Mouse (Mus musculus) kidney, embryonic 15.5 days (tissue): ENCODE data around the gene Fhit. TPM values are rescaled to one million over a fixed set of nuclear protein-coding genes. Genes with fewer than 3 reads are reported as not detected.
"Not testable (repeated sequence)": the region's sequence is repeated elsewhere in the genome, so short reads cannot be mapped to it uniquely, and the experiment has no call there.

ENCODE experiments used
- ATAC-seq: fragments of 200-750 bp; cut with Nextera tagmentation; replicated peaks from 2 replicates; pipeline ENCODE4 v1.8.0; 2017; ENCODE audit warnings: moderate TSS enrichment; ENCODE audit not compliant: low FRiP score
- H3K27ac ChIP-seq: fragments of 300-500 bp; sonication (generic); 2 replicates; pipeline ENCODE4 v1.5.1; 2015; ENCODE audit warnings: mild to moderate bottlenecking, inconsistent platforms
- H3K27me3 ChIP-seq: fragments of 300-500 bp; sonication (generic); 2 replicates; pipeline ENCODE4 v1.6.1; 2015; ENCODE audit warnings: inconsistent platforms
- H3K36me3 ChIP-seq: fragments of 300-500 bp; sonication (generic); 2 replicates; pipeline ENCODE4 v1.6.1; 2015; ENCODE audit warnings: inconsistent platforms
- H3K4me1 ChIP-seq: fragments of 300-500 bp; sonication (generic); 2 replicates; pipeline ENCODE4 v1.6.1; 2015; ENCODE audit warnings: inconsistent platforms
- H3K4me2 ChIP-seq: fragments of 300-500 bp; sonication (generic); 2 replicates; pipeline ENCODE4 v1.6.1; 2015; ENCODE audit warnings: moderate library complexity, mild to moderate bottlenecking, inconsistent platforms
- H3K4me3 ChIP-seq: fragments of 300-500 bp; sonication (generic); replicated peaks from 2 replicates; pipeline ENCODE4 v1.5.1; 2015; ENCODE audit warnings: mild to moderate bottlenecking, inconsistent platforms
- H3K9ac ChIP-seq: fragments of 300-500 bp; sonication (generic); 2 replicates; pipeline ENCODE4 v1.6.1; 2015; ENCODE audit warnings: mild to moderate bottlenecking, inconsistent platforms
- H3K9me3 ChIP-seq: fragments of 300-500 bp; sonication (generic); replicated peaks from 2 replicates; pipeline ENCODE4 v1.6.1; 2016; ENCODE audit warnings: inconsistent platforms
- WGBS: fragments of 180-500 bp; shearing (Covaris S2); methylation state at CpG from one replicate; pipeline ENCODE4 v1.1.7; 2015; ENCODE audit warnings: mixed read lengths; 5-methylcytosine and 5-hydroxymethylcytosine counted together
- polyA plus RNA-seq: library from polyadenylated mRNA; unstranded; fragments of >200 nt; fragmentation: Nextera tagmentation; extraction: Ambion mirVana; gene quantifications from 2 replicates; pipeline ENCODE4 v1.2.1, GENCODE M21; 2015

The Fhit gene
- polyA plus RNA-seq, 1 experiment from 2014 or later: 5.1 TPM

DNA sequence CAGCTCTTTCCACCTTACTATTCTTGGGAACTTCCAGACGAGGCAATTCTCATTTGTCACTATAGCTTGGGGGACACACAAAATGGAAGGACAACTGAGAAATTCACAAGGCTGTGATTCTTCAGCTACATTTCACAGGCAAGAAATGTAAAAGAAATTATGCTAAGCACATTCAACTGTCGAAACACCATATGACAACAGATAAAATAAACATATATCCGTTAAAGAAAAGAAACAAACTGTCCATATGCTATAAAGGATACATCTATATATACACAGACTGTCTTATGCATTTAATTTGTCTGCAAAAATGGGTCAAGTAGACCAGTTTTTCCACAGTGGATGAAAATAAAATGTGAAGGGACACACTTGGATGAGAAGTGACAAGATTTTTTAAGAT, 76.2 kb downstream of the Fhit start:
- Histone ChIP-seq H3K4me1 (0 out of 2 replicates have a peak, but pooled peaks cover 3% of the 10 kb centered on the region), H3K9me3 (no peaks in the 10 kb centered on the region), H3K36me3 (no peaks in the 10 kb centered on the region), H3K4me2 (no peak overlapping the region), H3K4me3 (no peak overlapping the region), H3K27me3 (no peaks in the 10 kb centered on the region), H3K9ac (no peak overlapping the region), H3K27ac (no peak overlapping the region)
- WGBS: 88% methylated on average over 3 of the region's 3 CpGs
- ATAC-seq: no peak

- Histone ChIP-seq H3K4me2 (no peak overlapping the region), H3K9ac (no peak overlapping the region), H3K27me3 (no peaks in the 10 kb centered on the region), H3K27ac (no peak overlapping the region), H3K36me3 (no peaks in the 10 kb centered on the region), H3K4me3 (no peak overlapping the region), H3K4me1 (0 out of 2 replicates have a peak, but pooled peaks cover 3% of the 10 kb centered on the region), H3K9me3 (no peaks in the 10 kb centered on the region)
- ATAC-seq: no peak
- 46% methylated on average over 3 of the region's 3 CpGs for WGBS
Measured at GRCm38 (mm10) chr14:11083946-11084345, 77.9 kb downstream of the Fhit start.

- Histone ChIP-seq H3K9ac (no peak overlapping the region), H3K27ac (no peak overlapping the region), H3K4me1 (0 out of 2 replicates have a peak, but pooled peaks cover 3% of the 10 kb centered on the region), H3K9me3 (no peaks in the 10 kb centered on the region), H3K4me3 (no peak overlapping the region), H3K4me2 (no peak overlapping the region), H3K36me3 (no peaks in the 10 kb centered on the region), H3K27me3 (no peaks in the 10 kb centered on the region)
- no peak for ATAC-seq
- WGBS: 44% methylated on average over 5 of the region's 5 CpGs
Measured at GRCm38 (mm10) chr14:11083462-11083861, 78.4 kb downstream of the Fhit start.

- ATAC-seq: peak; percentile 71
- WGBS: 55% methylated on average over 2 of the region's 2 CpGs
- Histone ChIP-seq H3K4me1 (no peaks in the 10 kb centered on the region), H3K9me3 (no peaks in the 10 kb centered on the region), H3K36me3 (no peaks in the 10 kb centered on the region), H3K27ac (no peak overlapping the region), H3K9ac (no peak overlapping the region), H3K27me3 (no peaks in the 10 kb centered on the region), H3K4me3 (no peak overlapping the region), H3K4me2 (no peak overlapping the region)
Measured at GRCm38 (mm10) chr14:11063594-11063993, 98.2 kb downstream of the Fhit start.

- H3K4me1 ChIP-seq: no peaks in the 10 kb centered on the region
- H3K9me3 ChIP-seq: no peaks in the 10 kb centered on the region
- no peaks in the 10 kb centered on the region for H3K36me3 ChIP-seq
- ATAC-seq: no peak
- no peaks in the 10 kb centered on the region for H3K27me3 ChIP-seq
- H3K4me2 ChIP-seq: no peak overlapping the region
- no peak overlapping the region for H3K9ac ChIP-seq
- no peak overlapping the region for H3K4me3 ChIP-seq
- no peak overlapping the region for H3K27ac ChIP-seq
Measured at GRCm38 (mm10) chr14:11060221-11060620, 101.6 kb downstream of the Fhit start.

DNA sequence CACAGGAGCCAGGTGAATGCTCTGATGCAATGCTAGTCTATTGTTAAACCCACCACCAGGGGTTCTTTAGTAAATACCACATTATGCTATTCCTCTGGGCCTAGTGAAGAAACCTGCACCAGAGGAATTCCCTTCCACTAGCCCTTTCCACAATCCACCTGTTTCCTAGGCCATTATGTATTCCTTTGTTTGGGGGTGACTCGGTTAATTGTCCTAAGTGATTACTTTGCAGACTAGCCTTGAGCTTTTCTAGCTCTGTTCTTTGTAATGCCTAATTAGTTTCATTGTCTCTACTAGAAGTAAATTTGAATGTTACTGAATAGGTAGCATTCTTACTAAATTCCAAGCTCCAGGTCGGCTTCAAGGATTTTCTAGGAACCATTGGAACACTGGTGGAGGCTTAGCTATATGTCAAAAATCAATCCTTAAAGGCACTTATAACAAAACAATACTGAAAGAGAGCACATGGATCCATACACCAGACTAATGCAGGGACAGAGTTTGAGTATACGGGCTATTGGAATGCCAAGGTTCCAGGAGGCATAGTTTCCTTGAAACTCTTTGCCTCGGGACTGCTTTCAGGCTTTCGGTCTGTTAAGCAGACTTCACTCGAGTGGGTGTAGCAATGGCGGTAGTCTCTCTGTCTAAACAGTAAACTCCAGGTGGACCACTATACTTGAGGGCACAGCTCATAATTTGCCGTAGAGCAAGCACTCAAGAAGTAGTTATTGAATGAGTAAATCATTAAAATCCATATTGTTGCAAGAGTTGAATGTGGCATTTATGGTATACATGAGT, 122.1 kb downstream of the Fhit start:
- H3K4me1 ChIP-seq, H3K27me3 ChIP-seq, H3K27ac ChIP-seq, ATAC-seq, H3K9me3 ChIP-seq, H3K36me3 ChIP-seq, H3K4me2 ChIP-seq, H3K4me3 ChIP-seq, H3K9ac ChIP-seq: not testable (repeated sequence)
- 72% methylated on average over 8 of the region's 8 CpGs for WGBS

DNA sequence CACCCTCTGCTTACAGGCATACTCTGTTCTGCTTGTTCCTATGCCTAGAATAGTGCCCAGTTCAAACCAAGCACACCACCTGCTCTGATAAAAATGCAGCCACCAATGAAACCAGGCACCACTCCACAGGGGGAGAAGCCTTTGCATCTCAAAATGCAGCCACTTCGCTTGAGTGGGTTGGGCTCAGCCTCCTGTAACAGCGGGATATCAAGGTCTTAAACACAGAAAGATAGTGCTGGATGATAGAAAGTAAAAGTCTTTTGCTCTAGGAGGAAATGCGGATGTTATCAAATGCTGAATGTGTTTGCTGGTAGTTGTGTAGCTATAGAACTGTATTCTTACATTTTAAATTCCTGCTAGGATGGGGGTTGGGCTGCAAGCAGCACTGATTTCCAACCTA, 140.4 kb downstream of the Fhit start:
- no peak for ATAC-seq
- no peak overlapping the region for H3K4me3 ChIP-seq
- H3K4me1 ChIP-seq: no peaks in the 10 kb centered on the region
- H3K27ac ChIP-seq: no peak overlapping the region
- no peak overlapping the region for H3K9ac ChIP-seq
- no peaks in the 10 kb centered on the region for H3K27me3 ChIP-seq
- H3K36me3 ChIP-seq: no peaks in the 10 kb centered on the region
- WGBS: 22% methylated on average over 3 of the region's 3 CpGs
- no peaks in the 10 kb centered on the region for H3K9me3 ChIP-seq
- no peak overlapping the region for H3K4me2 ChIP-seq

GRCm38 (mm10) chr14:10978651-10979050, 183.2 kb downstream of the Fhit start:
- Histone ChIP-seq H3K9me3 (no peaks in the 10 kb centered on the region), H3K4me3 (no peak overlapping the region), H3K27me3 (no peaks in the 10 kb centered on the region), H3K9ac (no peak overlapping the region), H3K4me2 (no peak overlapping the region), H3K27ac (no peak overlapping the region), H3K36me3 (no peaks in the 10 kb centered on the region), H3K4me1 (no peaks in the 10 kb centered on the region)
- ATAC-seq: no peak
- WGBS: 89% methylated on average over 3 of the region's 3 CpGs

DNA sequence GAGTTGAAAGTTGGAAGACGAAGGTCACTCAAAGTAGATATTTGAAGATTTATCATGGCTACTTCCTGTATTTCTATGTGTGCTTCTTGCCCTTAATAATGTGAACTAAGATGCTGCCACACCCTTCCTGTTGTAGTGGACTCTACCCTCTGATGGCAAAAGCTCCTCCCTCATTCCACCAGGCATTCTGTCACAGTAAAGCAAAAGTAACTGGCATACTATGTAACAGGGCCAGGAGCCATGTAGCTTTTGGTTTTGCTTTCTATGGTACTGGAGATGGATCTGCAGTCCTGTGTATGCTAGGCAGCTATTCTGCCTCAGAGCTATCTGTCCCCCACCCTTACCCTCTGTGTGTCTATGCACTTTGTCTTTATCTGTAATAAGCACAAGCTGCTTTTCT, 220.2 kb downstream of the Fhit start:
- 77% methylated on average over 1 of the region's 1 CpGs for WGBS
- H3K9me3 ChIP-seq: no peaks in the 10 kb centered on the region
- H3K4me1 ChIP-seq: no peaks in the 10 kb centered on the region
- no peak overlapping the region for H3K9ac ChIP-seq
- H3K27me3 ChIP-seq: no peaks in the 10 kb centered on the region
- H3K4me3 ChIP-seq: no peak overlapping the region
- no peaks in the 10 kb centered on the region for H3K36me3 ChIP-seq
- H3K4me2 ChIP-seq: no peak overlapping the region
- H3K27ac ChIP-seq: no peak overlapping the region
- ATAC-seq: no peak

DNA sequence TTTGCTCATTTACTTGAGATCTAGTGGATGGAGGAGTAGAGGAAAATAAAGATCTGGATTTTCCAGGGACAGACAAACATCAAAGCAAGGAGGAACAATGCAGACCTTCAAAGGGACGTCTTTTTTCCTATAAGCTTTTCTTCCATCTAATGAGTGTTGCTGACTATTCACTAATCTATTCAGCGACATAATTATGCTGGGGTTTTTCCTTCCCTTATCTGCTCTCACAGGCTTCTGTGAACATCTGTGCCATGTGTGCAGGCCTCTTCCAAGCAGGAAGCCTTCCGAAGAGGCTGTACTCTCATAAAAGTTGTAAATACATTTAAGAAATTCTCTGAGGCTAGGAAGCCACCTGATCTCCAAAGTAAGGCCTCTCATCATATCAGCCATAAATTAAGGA, 228.2 kb downstream of the Fhit start:
- Histone ChIP-seq H3K9me3 (no peaks in the 10 kb centered on the region), H3K4me1 (no peaks in the 10 kb centered on the region), H3K9ac (no peak overlapping the region), H3K36me3 (no peaks in the 10 kb centered on the region), H3K4me2 (no peak overlapping the region), H3K27ac (no peak overlapping the region), H3K27me3 (no peaks in the 10 kb centered on the region), H3K4me3 (no peak overlapping the region)
- WGBS: 39% methylated on average over 3 of the region's 3 CpGs
- no peak for ATAC-seq

GRCm38 (mm10) chr14:10917893-10918803, 243.7 kb downstream of the Fhit start:
- no peaks in the 10 kb centered on the region for H3K4me1 ChIP-seq
- 60% methylated on average over 7 of the region's 7 CpGs for WGBS
- ATAC-seq: no peak

DNA sequence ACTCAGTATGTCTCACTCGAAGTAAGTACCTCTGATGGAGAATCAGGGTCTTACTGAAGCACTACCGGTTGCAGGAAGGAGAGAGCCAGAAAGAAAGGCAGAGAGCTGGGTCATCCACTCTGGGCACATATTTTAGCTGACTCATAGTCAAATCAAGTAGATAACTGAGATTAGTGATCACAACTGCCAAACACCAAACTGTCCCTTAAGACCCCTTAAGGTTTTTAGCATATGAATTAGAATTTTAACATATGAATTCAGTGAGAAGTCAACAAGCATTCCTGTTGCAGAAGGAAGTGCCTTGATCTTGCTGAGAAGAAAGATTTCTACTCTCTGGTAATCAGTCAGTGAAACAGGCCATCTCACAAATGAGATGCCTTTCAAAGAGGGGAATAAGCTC, 253.8 kb downstream of the Fhit start:
- Histone ChIP-seq H3K4me2 (no peak overlapping the region), H3K4me1 (no peaks in the 10 kb centered on the region), H3K4me3 (no peak overlapping the region), H3K36me3 (no peaks in the 10 kb centered on the region), H3K9me3 (no peaks in the 10 kb centered on the region), H3K27ac (no peak overlapping the region), H3K27me3 (no peaks in the 10 kb centered on the region), H3K9ac (no peak overlapping the region)
- 81% methylated on average over 2 of the region's 2 CpGs for WGBS
- ATAC-seq: no peak

More at GRCm38 (mm10) chr14:10917893-10918803, 243.7 kb downstream of the Fhit start:
- Histone ChIP-seq H3K9ac (no peak overlapping the region), H3K36me3 (no peaks in the 10 kb centered on the region), H3K27me3 (no peaks in the 10 kb centered on the region), H3K4me2 (no peak overlapping the region), H3K27ac (no peak overlapping the region), H3K9me3 (no peaks in the 10 kb centered on the region), H3K4me3 (no peak overlapping the region)
